Comparison of ENCODE assay signal across 8 mouse cellular contexts in genomic region chr3:104866674-104867073, GRCm38 (mm10). TPM values are rescaled to one million over a fixed set of nuclear protein-coding genes. Genes with fewer than 3 reads are reported as not detected.
A peak's percentile ranks its signal among the peaks of the same experiment; 100 is the strongest.
DNase-seq lines count a peak whose midpoint lies in the region; ATAC-seq and TF ChIP-seq lines count a peak whose summit lies in the region.
"Not testable (repeated sequence)": the region's sequence is repeated elsewhere in the genome, so short reads cannot be mapped to it uniquely, and the experiment has no call there.

No protein-coding gene starts in this region.

- ATAC-seq in embryonic facial prominence, embryonic 13.5 days (ENCODE audit: insufficient number of reproducible peaks, insufficient read depth, low FRiP score, low TSS enrichment, low read depth); forebrain, embryonic 15.5 days (replicated peaks); hindbrain, embryonic 12.5 days (ENCODE audit: low FRiP score); intestine, embryonic 15.5 days; liver, embryonic 12.5 days; stomach, postnatal 0 days (ENCODE audit: low FRiP score, low TSS enrichment): not testable (repeated sequence)

- H3K9me3 ChIP-seq in embryonic facial prominence, embryonic 13.5 days; forebrain, embryonic 15.5 days; hindbrain, embryonic 12.5 days (replicated peaks); intestine, embryonic 15.5 days; liver, embryonic 12.5 days (replicated peaks); megakaryocyte, embryonic 14.5 days; stomach, postnatal 0 days (ENCODE audit: control insufficient read depth, low read length): not testable (repeated sequence)

- peaks cover 26% of the 10 kb centered on the region for H3K4me1 ChIP-seq in embryonic facial prominence, embryonic 13.5 days
- H3K4me1 ChIP-seq in forebrain, embryonic 15.5 days: peaks cover 35% of the 10 kb centered on the region
- H3K4me1 ChIP-seq in hindbrain, embryonic 12.5 days: peaks cover 27% of the 10 kb centered on the region
- not testable (repeated sequence) for H3K4me1 ChIP-seq in intestine, embryonic 15.5 days (replicated peaks); stomach, postnatal 0 days (replicated peaks; ENCODE audit: control insufficient read depth, insufficient read depth)
- H3K4me1 ChIP-seq in liver, embryonic 12.5 days: peaks cover 28% of the 10 kb centered on the region
- peaks cover 21% of the 10 kb centered on the region for H3K4me1 ChIP-seq in megakaryocyte, embryonic 14.5 days

- H3ac ChIP-seq in myocyte (ENCODE audit: control insufficient read depth, insufficient read length): not testable (repeated sequence)

- not testable (repeated sequence) for TF ChIP-seq EP300 in stomach, postnatal 0 days (optimal IDR thresholded peaks at IDR 0.05)

- TF ChIP-seq CTCF in stomach, postnatal 0 days (IDR thresholded peaks at IDR 0.05; ENCODE audit: low read depth): not testable (repeated sequence)

- peaks cover 43% of the 10 kb centered on the region for H3K79me2 ChIP-seq in myocyte (ENCODE audit: control insufficient read depth, insufficient read depth)

- DNase-seq in stomach, postnatal 0 days (ENCODE audit: low spot score): not testable (repeated sequence)

- not testable (repeated sequence) for H3K4me3 ChIP-seq in embryonic facial prominence, embryonic 13.5 days; hindbrain, embryonic 12.5 days; intestine, embryonic 15.5 days (replicated peaks); liver, embryonic 12.5 days; myocyte; stomach, postnatal 0 days (ENCODE audit: low read depth, low read length)
- 0 out of 2 replicates have a peak overlapping the region, but pooled peaks have one; percentile 75 for H3K4me3 ChIP-seq in forebrain, embryonic 15.5 days
- H3K4me3 ChIP-seq in megakaryocyte, embryonic 14.5 days (replicated peaks): peak overlapping the region; percentile 70

- not testable (repeated sequence) for H3K9ac ChIP-seq in embryonic facial prominence, embryonic 13.5 days; forebrain, embryonic 15.5 days (replicated peaks); hindbrain, embryonic 12.5 days; intestine, embryonic 15.5 days; stomach, postnatal 0 days (ENCODE audit: low read length)
- peak overlapping the region; percentile 96; the same call in 1 of the 2 replicates for H3K9ac ChIP-seq in liver, embryonic 12.5 days

- H3K27me3 ChIP-seq in embryonic facial prominence, embryonic 13.5 days; forebrain, embryonic 15.5 days; hindbrain, embryonic 12.5 days; intestine, embryonic 15.5 days (replicated peaks); liver, embryonic 12.5 days (replicated peaks); megakaryocyte, embryonic 14.5 days (replicated peaks); myocyte (ENCODE audit: control insufficient read depth, insufficient read depth, insufficient read length); stomach, postnatal 0 days (ENCODE audit: control insufficient read depth, insufficient read depth, low read length): not testable (repeated sequence)

- peak overlapping the region; percentile 76 for H3K4me2 ChIP-seq in embryonic facial prominence, embryonic 13.5 days
- peak overlapping the region; percentile 73; the same call in 1 of the 2 replicates for H3K4me2 ChIP-seq in forebrain, embryonic 15.5 days (replicated peaks)
- H3K4me2 ChIP-seq in hindbrain, embryonic 12.5 days (replicated peaks): peak overlapping the region; percentile 69; the same call in 1 of the 2 replicates
- H3K4me2 ChIP-seq in intestine, embryonic 15.5 days (replicated peaks): peak overlapping the region; percentile 68
- peak overlapping the region; percentile 76 for H3K4me2 ChIP-seq in liver, embryonic 12.5 days
- peak overlapping the region; percentile 95 for H3K4me2 ChIP-seq in myocyte (ENCODE audit: low read depth)
- H3K4me2 ChIP-seq in stomach, postnatal 0 days (replicated peaks; ENCODE audit: low read depth): peak overlapping the region; percentile 11; the same call in 1 of the 2 replicates

- peaks cover 14% of the 10 kb centered on the region for H3K36me3 ChIP-seq in embryonic facial prominence, embryonic 13.5 days
- H3K36me3 ChIP-seq in forebrain, embryonic 15.5 days: peaks cover 22% of the 10 kb centered on the region
- H3K36me3 ChIP-seq in hindbrain, embryonic 12.5 days: peaks cover 21% of the 10 kb centered on the region
- not testable (repeated sequence) for H3K36me3 ChIP-seq in intestine, embryonic 15.5 days
- H3K36me3 ChIP-seq in liver, embryonic 12.5 days: peaks cover 28% of the 10 kb centered on the region
- H3K36me3 ChIP-seq in megakaryocyte, embryonic 14.5 days (replicated peaks; ENCODE audit: low read length): peaks cover 42% of the 10 kb centered on the region
- peaks cover 16% of the 10 kb centered on the region for H3K36me3 ChIP-seq in myocyte (ENCODE audit: control insufficient read depth, insufficient read depth)
- H3K36me3 ChIP-seq in stomach, postnatal 0 days (ENCODE audit: control insufficient read depth, insufficient read depth, low read length): peaks cover 11% of the 10 kb centered on the region; the same call in 1 of the 2 replicates

- not testable (repeated sequence) for TF ChIP-seq POLR2A in myocyte (IDR thresholded peaks at IDR 0.05; ENCODE audit: insufficient read length, low read depth)

- not testable (repeated sequence) for H3K27ac ChIP-seq in embryonic facial prominence, embryonic 13.5 days; forebrain, embryonic 15.5 days (replicated peaks); hindbrain, embryonic 12.5 days; intestine, embryonic 15.5 days; stomach, postnatal 0 days (replicated peaks)
- H3K27ac ChIP-seq in liver, embryonic 12.5 days: 0 out of 2 replicates have a peak overlapping the region, but pooled peaks have one; percentile 95

RNA-seq across cellular contexts. Expression of gene Capza1, which starts 2.4 kb away (rescaled TPM):
- polyA plus RNA-seq in embryonic facial prominence, embryonic 13.5 days (2015; fragmentation: Nextera tagmentation; extraction: Ambion mirVana): 186 and 190 TPM in 2 replicates
- polyA plus RNA-seq in forebrain, embryonic 15.5 days (2015; fragmentation: Nextera tagmentation; extraction: Ambion mirVana): 170 and 176 TPM in 2 replicates
- 201 and 208 TPM in 2 replicates for polyA plus RNA-seq in hindbrain, embryonic 12.5 days (2016; fragmentation: Nextera tagmentation; extraction: Ambion mirVana)
- 186 and 196 TPM in 2 replicates for polyA plus RNA-seq in intestine, embryonic 15.5 days (2015; fragmentation: Nextera tagmentation; extraction: Ambion mirVana)
- polyA plus RNA-seq in liver, embryonic 12.5 days (2016; fragmentation: Nextera tagmentation; extraction: Ambion mirVana): 121 and 123 TPM in 2 replicates
- 3.3 and 9.4 TPM in 2 replicates for polyA plus RNA-seq in megakaryocyte, embryonic 14.5 days (2012; ENCODE audit: insufficient read depth, low replicate concordance)
- 22.6 TPM for polyA plus RNA-seq in myocyte (2012; fragmentation: generic; extraction: Trizol)
- polyA plus RNA-seq in stomach, postnatal 0 days (2015; fragmentation: Nextera tagmentation; extraction: Ambion mirVana): 98.9 and 99.4 TPM in 2 replicates

RNA-seq across cellular contexts. Expression of gene St7l, which starts 2.9 kb away (rescaled TPM):
- 35.7 and 40.9 TPM in 2 replicates for polyA plus RNA-seq in embryonic facial prominence, embryonic 13.5 days (2015; fragmentation: Nextera tagmentation; extraction: Ambion mirVana)
- 36.8 and 40.6 TPM in 2 replicates for polyA plus RNA-seq in forebrain, embryonic 15.5 days (2015; fragmentation: Nextera tagmentation; extraction: Ambion mirVana)
- polyA plus RNA-seq in hindbrain, embryonic 12.5 days (2016; fragmentation: Nextera tagmentation; extraction: Ambion mirVana): 38.3 and 42.5 TPM in 2 replicates
- 35.9 and 36.8 TPM in 2 replicates for polyA plus RNA-seq in intestine, embryonic 15.5 days (2015; fragmentation: Nextera tagmentation; extraction: Ambion mirVana)
- 16.2 and 19.3 TPM in 2 replicates for polyA plus RNA-seq in liver, embryonic 12.5 days (2016; fragmentation: Nextera tagmentation; extraction: Ambion mirVana)
- polyA plus RNA-seq in megakaryocyte, embryonic 14.5 days (2012; ENCODE audit: insufficient read depth, low replicate concordance): 3.0 and 4.4 TPM in 2 replicates
- 13.2 TPM for polyA plus RNA-seq in myocyte (2012; fragmentation: generic; extraction: Trizol)
- 20.8 and 23.6 TPM in 2 replicates for polyA plus RNA-seq in stomach, postnatal 0 days (2015; fragmentation: Nextera tagmentation; extraction: Ambion mirVana)

RNA-seq across cellular contexts. Expression of gene Mov10, which starts 48.3 kb away (rescaled TPM):
- polyA plus RNA-seq in embryonic facial prominence, embryonic 13.5 days (2015; fragmentation: Nextera tagmentation; extraction: Ambion mirVana): 56.3 and 59.7 TPM in 2 replicates
- 7.5 and 7.6 TPM in 2 replicates for polyA plus RNA-seq in forebrain, embryonic 15.5 days (2015; fragmentation: Nextera tagmentation; extraction: Ambion mirVana)
- 27.1 and 38.0 TPM in 2 replicates for polyA plus RNA-seq in hindbrain, embryonic 12.5 days (2016; fragmentation: Nextera tagmentation; extraction: Ambion mirVana)
- 129 and 133 TPM in 2 replicates for polyA plus RNA-seq in intestine, embryonic 15.5 days (2015; fragmentation: Nextera tagmentation; extraction: Ambion mirVana)
- 28.5 and 29.2 TPM in 2 replicates for polyA plus RNA-seq in liver, embryonic 12.5 days (2016; fragmentation: Nextera tagmentation; extraction: Ambion mirVana)
- polyA plus RNA-seq in megakaryocyte, embryonic 14.5 days (2012; ENCODE audit: insufficient read depth, low replicate concordance): 38.5 and 66.3 TPM in 2 replicates
- polyA plus RNA-seq in myocyte (2012; fragmentation: generic; extraction: Trizol): 6.7 TPM
- 28.1 and 30.4 TPM in 2 replicates for polyA plus RNA-seq in stomach, postnatal 0 days (2015; fragmentation: Nextera tagmentation; extraction: Ambion mirVana)

Comparison
In these comparisons a context has a peak if more than half of its experiments do, and no peak if none do; other contexts are left out.
1. H3K4me2 ChIP-seq: peak in every context shown above with its lines; median percentile 95 in myocyte; 76 in embryonic facial prominence, embryonic 13.5 days; 76 in liver, embryonic 12.5 days; 73 in forebrain, embryonic 15.5 days; 69 in hindbrain, embryonic 12.5 days; 68 in intestine, embryonic 15.5 days; 11 in stomach, postnatal 0 days.